In genomic region chr5:67633138-67633782, GRCm38 (mm10) we compare ENCODE assay signal across 11 mouse cellular contexts. TPM values are rescaled to one million over a fixed set of nuclear protein-coding genes. Genes with fewer than 3 reads are reported as not detected.
DNase-seq lines count a peak whose midpoint lies in the region; ATAC-seq and TF ChIP-seq lines count a peak whose summit lies in the region.
"Had no signal": no experiment of that assay in that cellular context is flagged by ENCODE, and none has a peak within 500 bp of the region (broad histone marks: within the 10 kb centered on the region; RNA-seq: fewer than 3 reads in every experiment).

No protein-coding gene starts in this region.

- no peak overlapping the region for H3K4me3 ChIP-seq in stomach, embryonic 14.5 days (ENCODE audit: low read depth, low read length)
- no peak overlapping the region for H3K4me3 ChIP-seq in stomach, postnatal 0 days (ENCODE audit: low read depth, low read length)
- peak overlapping the region; percentile 34; the same call in 1 of the 2 replicates for H3K4me3 ChIP-seq in forebrain, embryonic 10.5 days
- H3K4me3 ChIP-seq in limb, embryonic 11.5 days (ENCODE audit: low read depth, low read length): no peak overlapping the region
- H3K4me3 ChIP-seq: kidney, embryonic 15.5 days; limb, embryonic 12.5 days had no signal

- no peaks in the 10 kb centered on the region for H3K36me3 ChIP-seq in stomach, embryonic 14.5 days (ENCODE audit: control insufficient read depth, insufficient read depth, low read length)
- no peaks in the 10 kb centered on the region for H3K36me3 ChIP-seq in stomach, postnatal 0 days (ENCODE audit: control insufficient read depth, insufficient read depth, low read length)
- H3K36me3 ChIP-seq in forebrain, embryonic 10.5 days (replicated peaks): 0 out of 2 replicates have a peak, but pooled peaks cover 3% of the 10 kb centered on the region
- no peaks in the 10 kb centered on the region for H3K36me3 ChIP-seq in limb, embryonic 11.5 days (ENCODE audit: control insufficient read depth, insufficient read depth, low read length)
- H3K36me3 ChIP-seq: kidney, embryonic 15.5 days; limb, embryonic 12.5 days had no signal

- peak overlapping the region; percentile 5; the same call in 1 of the 2 replicates for H3K4me2 ChIP-seq in stomach, embryonic 14.5 days (replicated peaks; ENCODE audit: low read depth, low read length)
- H3K4me2 ChIP-seq in stomach, postnatal 0 days (replicated peaks; ENCODE audit: low read depth): no peak overlapping the region
- no peak overlapping the region for H3K4me2 ChIP-seq in limb, embryonic 11.5 days (ENCODE audit: low read depth, severe bottlenecking)
- H3K4me2 ChIP-seq: kidney, embryonic 15.5 days; limb, embryonic 12.5 days had no signal

- no peak for TF ChIP-seq EP300 in stomach, postnatal 0 days (optimal IDR thresholded peaks at IDR 0.05)

- DNase-seq in stomach, postnatal 0 days (ENCODE audit: low spot score): no peak
- DNase-seq in forebrain, embryonic 10.5 days (ENCODE audit: extremely low spot score, low spot score): no peak
- peak; percentile 21 for DNase-seq in limb, embryonic 11.5 days (ENCODE audit: low spot score)
- no peak for DNase-seq in ovary, adult 18-20 months (ENCODE audit: low spot score)
- no peak for DNase-seq in thymus, postnatal 4 days
- no peak for DNase-seq in layer of hippocampus, adult 9-10 months (ENCODE audit: low spot score)
- no peak for DNase-seq in urinary bladder, postnatal 36 days (ENCODE audit: low spot score in 2 of 2)
- DNase-seq: adrenal gland, postnatal 36 days had no signal

- H3K27ac ChIP-seq in stomach, embryonic 14.5 days (ENCODE audit: low read length): no peak overlapping the region
- no peak overlapping the region for H3K27ac ChIP-seq in stomach, postnatal 0 days (replicated peaks)
- H3K27ac ChIP-seq in forebrain, embryonic 10.5 days: peak overlapping the region; percentile 79
- no peak overlapping the region for H3K27ac ChIP-seq in limb, embryonic 11.5 days (replicated peaks; ENCODE audit: low read depth, low read length)
- H3K27ac ChIP-seq: kidney, embryonic 15.5 days; limb, embryonic 12.5 days had no signal

- H3K9ac ChIP-seq in stomach, embryonic 14.5 days (replicated peaks; ENCODE audit: low read depth, low read length): no peak overlapping the region
- H3K9ac ChIP-seq in stomach, postnatal 0 days (ENCODE audit: low read length): no peak overlapping the region
- H3K9ac ChIP-seq in limb, embryonic 11.5 days (ENCODE audit: low read length): no peak overlapping the region
- H3K9ac ChIP-seq: kidney, embryonic 15.5 days; limb, embryonic 12.5 days had no signal

- H3K4me1 ChIP-seq in stomach, embryonic 14.5 days (ENCODE audit: control insufficient read depth, insufficient read depth, low read length): no peaks in the 10 kb centered on the region
- no peaks in the 10 kb centered on the region for H3K4me1 ChIP-seq in stomach, postnatal 0 days (replicated peaks; ENCODE audit: control insufficient read depth, insufficient read depth)
- H3K4me1 ChIP-seq in forebrain, embryonic 10.5 days: peaks cover 30% of the 10 kb centered on the region
- H3K4me1 ChIP-seq in limb, embryonic 11.5 days (ENCODE audit: control insufficient read depth, insufficient read depth, low read length): no peaks in the 10 kb centered on the region

- no peak for ATAC-seq in stomach, embryonic 14.5 days (ENCODE audit: insufficient number of reproducible peaks, insufficient read depth, low FRiP score, low read depth)
- no peak for ATAC-seq in stomach, postnatal 0 days (ENCODE audit: low FRiP score, low TSS enrichment)
- ATAC-seq in limb, embryonic 11.5 days (ENCODE audit: insufficient number of reproducible peaks, low FRiP score, low TSS enrichment, low read depth): no peak

- H3K27me3 ChIP-seq in stomach, embryonic 14.5 days (ENCODE audit: control insufficient read depth, insufficient read depth, low read length): no peaks in the 10 kb centered on the region
- H3K27me3 ChIP-seq in stomach, postnatal 0 days (ENCODE audit: control insufficient read depth, insufficient read depth, low read length): no peaks in the 10 kb centered on the region
- H3K27me3 ChIP-seq in forebrain, embryonic 10.5 days (ENCODE audit: poor library complexity, severe bottlenecking): peaks cover 73% of the 10 kb centered on the region
- H3K27me3 ChIP-seq in limb, embryonic 11.5 days (ENCODE audit: control insufficient read depth, insufficient read depth, low read length): no peaks in the 10 kb centered on the region
- H3K27me3 ChIP-seq: kidney, embryonic 15.5 days had no signal

- TF ChIP-seq CTCF in stomach, postnatal 0 days (IDR thresholded peaks at IDR 0.05; ENCODE audit: low read depth): no peak

- 31% methylated on average over 7 of the region's 7 CpGs for WGBS in stomach, embryonic 14.5 days
- 27% methylated on average over 7 of the region's 7 CpGs for WGBS in stomach, postnatal 0 days
- WGBS in forebrain, embryonic 10.5 days: 5% methylated on average over 7 of the region's 7 CpGs
- WGBS in limb, embryonic 11.5 days: 24% methylated on average over 7 of the region's 7 CpGs

- H3K9me3 ChIP-seq in stomach, embryonic 14.5 days (ENCODE audit: control insufficient read depth, low read depth, low read length): no peaks in the 10 kb centered on the region
- no peaks in the 10 kb centered on the region for H3K9me3 ChIP-seq in stomach, postnatal 0 days (ENCODE audit: control insufficient read depth, low read length)
- no peaks in the 10 kb centered on the region for H3K9me3 ChIP-seq in forebrain, embryonic 10.5 days
- H3K9me3 ChIP-seq in limb, embryonic 11.5 days (ENCODE audit: control insufficient read depth, low read length): no peaks in the 10 kb centered on the region
- H3K9me3 ChIP-seq: kidney, embryonic 15.5 days; limb, embryonic 12.5 days had no signal

RNA-seq across cellular contexts. Expression of gene Shisa3, which starts 25.6 kb away (rescaled TPM):
- 28.7 and 30.2 TPM in 2 replicates for polyA plus RNA-seq in stomach, embryonic 14.5 days (2014; fragmentation: Nextera tagmentation; extraction: Ambion mirVana)
- 13.7 and 14.5 TPM in 2 replicates for polyA plus RNA-seq in stomach, postnatal 0 days (2015; fragmentation: Nextera tagmentation; extraction: Ambion mirVana)
- polyA plus RNA-seq in forebrain, embryonic 10.5 days (2016; fragmentation: Nextera tagmentation; extraction: Ambion mirVana): 1.1 and 1.2 TPM in 2 replicates
- 5.0 and 6.8 TPM in 2 replicates for polyA plus RNA-seq in limb, embryonic 11.5 days (2014; fragmentation: Nextera tagmentation; extraction: Ambion mirVana)
